Mouse (Mus musculus): Measurements from ENCODE around the gene Aig1. TPM values are rescaled to one million over a fixed set of nuclear protein-coding genes. Genes with fewer than 3 reads are reported as not detected.

Aig1 gene
- polyA plus RNA-seq, 1 experiment from 2014 or later: 27.4 TPM

GRCm38 (mm10) chr10:13806806-13807205 lies 62.0 kb downstream of the Aig1 start:
- H3K4me2 ChIP-seq: no peak overlapping the region
- ATAC-seq (ENCODE audit: low FRiP score): no peak
- no peak overlapping the region for H3K9ac ChIP-seq (ENCODE audit: low read length)
- H3K27me3 ChIP-seq (ENCODE audit: control insufficient read depth, insufficient read depth, low read length): no peaks in the 10 kb centered on the region
- no peak overlapping the region for H3K27ac ChIP-seq (ENCODE audit: low read depth, low read length)
- DNase-seq (ENCODE audit: low spot score, missing footprints): no peak
- H3K4me1 ChIP-seq (ENCODE audit: control insufficient read depth, insufficient read depth, low read length): no peaks in the 10 kb centered on the region
- H3K4me3 ChIP-seq (ENCODE audit: low read depth, low read length): no peak overlapping the region
- H3K9me3 ChIP-seq (ENCODE audit: control insufficient read depth, low read length): no peaks in the 10 kb centered on the region
- no peaks in the 10 kb centered on the region for H3K36me3 ChIP-seq (ENCODE audit: control insufficient read depth, insufficient read depth, low read length)

DNA sequence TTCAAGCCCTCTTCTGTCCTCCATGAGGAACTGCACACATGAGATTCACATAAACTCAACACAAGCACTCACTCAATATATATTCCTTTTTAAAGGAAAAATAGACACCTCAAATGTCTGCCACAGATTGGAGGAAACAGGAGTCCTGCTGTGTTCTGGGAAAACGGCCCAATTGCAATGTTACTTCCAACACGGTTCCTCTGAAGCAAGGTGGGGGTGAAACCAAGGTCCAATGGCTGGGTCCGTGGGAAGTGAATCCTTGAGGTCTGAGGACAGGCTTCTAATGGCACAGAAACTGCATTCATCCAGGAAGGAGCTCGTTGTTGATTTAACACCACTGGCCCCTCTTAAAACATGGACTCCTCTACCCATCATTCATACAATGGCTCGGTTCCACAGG lies 67.5 kb downstream of the Aig1 start:
- no peak overlapping the region for H3K4me2 ChIP-seq
- no peaks in the 10 kb centered on the region for H3K27me3 ChIP-seq (ENCODE audit: control insufficient read depth, insufficient read depth, low read length)
- no peak overlapping the region for H3K9ac ChIP-seq (ENCODE audit: low read length)
- H3K36me3 ChIP-seq (ENCODE audit: control insufficient read depth, insufficient read depth, low read length): 0 out of 2 replicates have a peak, but pooled peaks cover 2% of the 10 kb centered on the region
- no peak for DNase-seq (ENCODE audit: low spot score, missing footprints)
- no peak overlapping the region for H3K4me3 ChIP-seq (ENCODE audit: low read depth, low read length)
- H3K4me1 ChIP-seq (ENCODE audit: control insufficient read depth, insufficient read depth, low read length): no peaks in the 10 kb centered on the region
- WGBS: 94% methylated on average over 5 of the region's 5 CpGs
- H3K27ac ChIP-seq (ENCODE audit: low read depth, low read length): no peak overlapping the region
- H3K9me3 ChIP-seq (ENCODE audit: control insufficient read depth, low read length): no peaks in the 10 kb centered on the region
- ATAC-seq (ENCODE audit: low FRiP score): no peak

- Histone ChIP-seq H3K4me1 (ENCODE audit: control insufficient read depth, insufficient read depth, low read length) (no peaks in the 10 kb centered on the region), H3K36me3 (ENCODE audit: control insufficient read depth, insufficient read depth, low read length) (no peaks in the 10 kb centered on the region), H3K9me3 (ENCODE audit: control insufficient read depth, low read length) (no peaks in the 10 kb centered on the region), H3K9ac (ENCODE audit: low read length) (no peak overlapping the region), H3K27me3 (ENCODE audit: control insufficient read depth, insufficient read depth, low read length) (no peaks in the 10 kb centered on the region), H3K4me2 (no peak overlapping the region), H3K4me3 (ENCODE audit: low read depth, low read length) (no peak overlapping the region), H3K27ac (ENCODE audit: low read depth, low read length) (no peak overlapping the region)
- ATAC-seq (ENCODE audit: low FRiP score): no peak
- 94% methylated on average over 1 of the region's 1 CpGs for WGBS
- no peak for DNase-seq (ENCODE audit: low spot score, missing footprints)
Observed at GRCm38 (mm10) chr10:13793458-13793857, 75.3 kb downstream of the Aig1 start.

DNA sequence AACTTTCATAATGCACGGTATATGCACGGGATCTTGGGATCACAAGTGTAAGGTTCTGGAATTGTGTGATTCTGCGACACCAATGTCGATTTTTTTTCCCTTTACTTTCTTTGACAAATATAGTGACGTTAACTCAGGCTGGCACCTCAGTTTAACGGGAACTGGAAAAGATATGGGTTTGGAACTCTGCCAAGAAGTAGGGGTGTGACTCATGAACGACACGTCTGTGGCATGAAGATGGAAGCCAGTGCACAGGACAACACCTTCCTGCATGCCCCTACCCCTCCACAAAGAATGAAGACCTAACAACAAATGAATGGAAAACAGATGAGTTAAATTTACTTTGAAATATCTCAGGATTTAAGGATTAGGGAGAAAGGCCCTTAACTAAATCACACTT lies 76.0 kb downstream of the Aig1 start:
- DNase-seq (ENCODE audit: low spot score, missing footprints) (no peak), ATAC-seq (ENCODE audit: low FRiP score) (no peak)
- H3K4me2 ChIP-seq: no peak overlapping the region
- H3K36me3 ChIP-seq (ENCODE audit: control insufficient read depth, insufficient read depth, low read length): no peaks in the 10 kb centered on the region
- H3K9me3 ChIP-seq (ENCODE audit: control insufficient read depth, low read length): no peaks in the 10 kb centered on the region
- no peak overlapping the region for H3K27ac ChIP-seq (ENCODE audit: low read depth, low read length)
- H3K4me3 ChIP-seq (ENCODE audit: low read depth, low read length): no peak overlapping the region
- 91% methylated on average over 8 of the region's 8 CpGs for WGBS
- no peaks in the 10 kb centered on the region for H3K4me1 ChIP-seq (ENCODE audit: control insufficient read depth, insufficient read depth, low read length)
- H3K9ac ChIP-seq (ENCODE audit: low read length): no peak overlapping the region
- H3K27me3 ChIP-seq (ENCODE audit: control insufficient read depth, insufficient read depth, low read length): no peaks in the 10 kb centered on the region

DNA sequence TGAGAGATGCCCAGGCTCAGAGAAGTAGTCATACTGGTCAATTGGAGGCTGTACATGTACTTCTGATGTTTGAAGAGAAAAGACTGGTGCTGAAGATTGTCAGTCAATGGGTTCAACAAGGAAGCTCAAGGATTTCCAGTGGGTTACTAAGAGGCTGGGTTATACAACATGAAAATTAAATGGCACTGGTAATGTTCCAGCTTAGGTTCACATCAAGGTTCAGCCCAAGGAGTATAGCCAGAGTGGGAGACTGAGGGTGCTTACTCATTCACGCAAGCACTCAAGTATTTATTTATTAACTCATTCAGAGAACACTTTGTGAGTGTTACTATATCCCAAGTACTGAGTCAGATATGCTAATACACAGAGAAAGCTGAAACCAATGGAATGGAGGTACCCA lies 79.2 kb downstream of the Aig1 start:
- H3K4me2 ChIP-seq: no peak overlapping the region
- no peak overlapping the region for H3K27ac ChIP-seq (ENCODE audit: low read depth, low read length)
- no peaks in the 10 kb centered on the region for H3K4me1 ChIP-seq (ENCODE audit: control insufficient read depth, insufficient read depth, low read length)
- H3K9me3 ChIP-seq (ENCODE audit: control insufficient read depth, low read length): no peaks in the 10 kb centered on the region
- H3K9ac ChIP-seq (ENCODE audit: low read length): no peak overlapping the region
- DNase-seq (ENCODE audit: low spot score, missing footprints) (no peak), ATAC-seq (ENCODE audit: low FRiP score) (no peak)
- no peaks in the 10 kb centered on the region for H3K36me3 ChIP-seq (ENCODE audit: control insufficient read depth, insufficient read depth, low read length)
- 92% methylated on average over 1 of the region's 1 CpGs for WGBS
- H3K4me3 ChIP-seq (ENCODE audit: low read depth, low read length): no peak overlapping the region
- H3K27me3 ChIP-seq (ENCODE audit: control insufficient read depth, insufficient read depth, low read length): no peaks in the 10 kb centered on the region

DNA sequence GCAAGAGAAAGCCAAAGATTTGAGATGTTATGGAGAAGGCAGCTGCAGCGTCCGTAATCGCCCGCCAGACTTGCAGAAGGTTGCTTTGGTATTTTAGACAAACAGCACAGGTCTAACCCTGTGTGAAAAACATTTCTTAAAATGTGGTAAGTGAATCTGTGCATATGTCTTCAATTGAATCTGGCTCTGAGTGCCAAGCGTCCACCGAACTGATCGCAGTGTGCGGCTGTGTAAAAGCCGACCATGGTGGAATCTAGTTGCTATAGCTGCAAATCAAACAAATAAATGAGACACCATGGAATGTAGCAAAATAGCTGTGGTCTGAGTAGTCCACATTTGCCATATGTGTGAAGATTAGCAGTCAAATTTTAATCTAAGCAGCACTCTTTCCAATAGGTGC lies 80.7 kb downstream of the Aig1 start:
- 90% methylated on average over 9 of the region's 9 CpGs for WGBS
- no peaks in the 10 kb centered on the region for H3K27me3 ChIP-seq (ENCODE audit: control insufficient read depth, insufficient read depth, low read length)
- H3K27ac ChIP-seq (ENCODE audit: low read depth, low read length): no peak overlapping the region
- H3K9me3 ChIP-seq (ENCODE audit: control insufficient read depth, low read length): no peaks in the 10 kb centered on the region
- H3K4me1 ChIP-seq (ENCODE audit: control insufficient read depth, insufficient read depth, low read length): no peaks in the 10 kb centered on the region
- DNase-seq (ENCODE audit: low spot score, missing footprints) (no peak), ATAC-seq (ENCODE audit: low FRiP score) (no peak)
- H3K4me2 ChIP-seq: no peak overlapping the region
- H3K4me3 ChIP-seq (ENCODE audit: low read depth, low read length): no peak overlapping the region
- H3K36me3 ChIP-seq (ENCODE audit: control insufficient read depth, insufficient read depth, low read length): no peaks in the 10 kb centered on the region
- no peak overlapping the region for H3K9ac ChIP-seq (ENCODE audit: low read length)

DNA sequence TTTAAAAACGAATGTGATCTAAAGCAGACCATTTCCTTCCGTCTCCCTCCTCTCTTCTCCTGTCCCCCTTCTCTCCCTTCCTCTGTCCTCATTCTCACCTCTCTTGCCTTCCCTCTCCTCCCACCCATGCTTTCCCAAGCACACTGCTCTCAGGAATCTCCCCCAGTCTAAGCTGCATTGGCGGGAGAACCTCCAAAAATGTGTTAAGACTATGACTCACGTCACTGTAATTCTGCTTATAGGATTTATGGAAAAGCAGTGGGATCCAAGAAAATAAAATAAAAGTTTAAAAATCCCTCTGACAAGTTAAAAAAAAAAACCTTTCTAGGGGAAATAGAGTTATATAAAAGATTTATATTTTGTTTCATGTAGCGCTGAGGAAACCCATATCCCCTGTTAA lies 86.0 kb downstream of the Aig1 start:
- Histone ChIP-seq H3K4me3 (ENCODE audit: low read depth, low read length) (no peak overlapping the region), H3K27me3 (ENCODE audit: control insufficient read depth, insufficient read depth, low read length) (no peaks in the 10 kb centered on the region), H3K27ac (ENCODE audit: low read depth, low read length) (no peak overlapping the region), H3K4me2 (no peak overlapping the region), H3K4me1 (ENCODE audit: control insufficient read depth, insufficient read depth, low read length) (no peaks in the 10 kb centered on the region), H3K9me3 (ENCODE audit: control insufficient read depth, low read length) (no peaks in the 10 kb centered on the region), H3K36me3 (ENCODE audit: control insufficient read depth, insufficient read depth, low read length) (no peaks in the 10 kb centered on the region), H3K9ac (ENCODE audit: low read length) (no peak overlapping the region)
- DNase-seq (ENCODE audit: low spot score, missing footprints) (no peak), ATAC-seq (ENCODE audit: low FRiP score) (no peak)
- 90% methylated on average over 5 of the region's 5 CpGs for WGBS

DNA sequence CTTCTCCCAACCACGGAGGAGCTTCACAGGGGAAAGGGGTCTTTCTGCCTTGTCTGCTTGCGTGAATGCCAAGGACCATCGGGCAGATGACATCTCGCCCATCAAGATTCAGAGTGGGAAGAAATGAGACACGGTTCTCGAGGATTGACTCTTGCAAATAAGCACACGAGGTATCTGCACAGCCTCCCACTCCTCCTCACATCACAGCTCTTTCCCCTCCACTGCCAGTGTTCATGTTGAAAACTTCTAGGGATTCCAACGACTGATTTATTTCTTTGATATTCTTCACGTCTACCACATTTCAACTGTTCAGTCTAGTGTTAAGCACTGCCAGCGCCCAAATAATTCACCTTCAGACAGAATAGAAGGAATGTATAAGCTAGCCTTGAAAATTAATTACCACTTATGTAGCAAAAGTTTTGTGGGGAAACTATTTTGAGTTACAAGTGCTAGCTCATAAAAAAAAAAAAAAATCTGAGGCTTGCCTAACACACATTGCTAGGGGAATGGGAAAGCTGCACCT lies 86.5 kb downstream of the Aig1 start:
- ATAC-seq (ENCODE audit: low FRiP score) (no peak), DNase-seq (ENCODE audit: low spot score, missing footprints) (no peak)
- no peaks in the 10 kb centered on the region for H3K4me1 ChIP-seq (ENCODE audit: control insufficient read depth, insufficient read depth, low read length)
- H3K27ac ChIP-seq (ENCODE audit: low read depth, low read length): no peak overlapping the region
- 91% methylated on average over 10 of the region's 10 CpGs for WGBS
- H3K9me3 ChIP-seq (ENCODE audit: control insufficient read depth, low read length): no peaks in the 10 kb centered on the region
- no peak overlapping the region for H3K4me3 ChIP-seq (ENCODE audit: low read depth, low read length)
- H3K4me2 ChIP-seq: no peak overlapping the region
- no peaks in the 10 kb centered on the region for H3K27me3 ChIP-seq (ENCODE audit: control insufficient read depth, insufficient read depth, low read length)
- H3K36me3 ChIP-seq (ENCODE audit: control insufficient read depth, insufficient read depth, low read length): no peaks in the 10 kb centered on the region
- no peak overlapping the region for H3K9ac ChIP-seq (ENCODE audit: low read length)

DNA sequence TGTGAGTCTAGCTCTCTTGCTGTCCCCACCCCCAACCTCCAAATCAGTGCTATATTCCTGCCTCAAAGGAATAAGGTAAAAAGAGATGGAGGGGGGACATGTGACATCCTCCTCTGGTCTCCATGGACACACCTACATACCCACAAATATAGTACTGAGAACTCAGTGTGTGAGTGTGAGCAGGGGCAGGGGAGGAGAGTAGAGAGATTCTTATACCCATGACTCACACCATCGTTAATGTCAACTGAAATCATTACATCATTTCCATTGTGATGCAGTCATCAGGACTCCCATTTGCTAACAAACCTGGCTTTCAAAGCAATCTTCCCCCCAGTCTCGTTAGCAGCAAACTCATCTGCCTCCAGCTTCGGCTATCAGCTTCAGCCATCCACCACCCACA lies 92.8 kb downstream of the Aig1 start:
- 88% methylated on average over 3 of the region's 3 CpGs for WGBS
- H3K4me3 ChIP-seq (ENCODE audit: low read depth, low read length): no peak overlapping the region
- H3K4me1 ChIP-seq (ENCODE audit: control insufficient read depth, insufficient read depth, low read length): no peaks in the 10 kb centered on the region
- no peak overlapping the region for H3K9ac ChIP-seq (ENCODE audit: low read length)
- no peaks in the 10 kb centered on the region for H3K27me3 ChIP-seq (ENCODE audit: control insufficient read depth, insufficient read depth, low read length)
- ATAC-seq (ENCODE audit: low FRiP score): no peak
- H3K9me3 ChIP-seq (ENCODE audit: control insufficient read depth, low read length): no peaks in the 10 kb centered on the region
- H3K27ac ChIP-seq (ENCODE audit: low read depth, low read length): no peak overlapping the region
- no peak for DNase-seq (ENCODE audit: low spot score, missing footprints)
- no peaks in the 10 kb centered on the region for H3K36me3 ChIP-seq (ENCODE audit: control insufficient read depth, insufficient read depth, low read length)
- H3K4me2 ChIP-seq: no peak overlapping the region

DNA sequence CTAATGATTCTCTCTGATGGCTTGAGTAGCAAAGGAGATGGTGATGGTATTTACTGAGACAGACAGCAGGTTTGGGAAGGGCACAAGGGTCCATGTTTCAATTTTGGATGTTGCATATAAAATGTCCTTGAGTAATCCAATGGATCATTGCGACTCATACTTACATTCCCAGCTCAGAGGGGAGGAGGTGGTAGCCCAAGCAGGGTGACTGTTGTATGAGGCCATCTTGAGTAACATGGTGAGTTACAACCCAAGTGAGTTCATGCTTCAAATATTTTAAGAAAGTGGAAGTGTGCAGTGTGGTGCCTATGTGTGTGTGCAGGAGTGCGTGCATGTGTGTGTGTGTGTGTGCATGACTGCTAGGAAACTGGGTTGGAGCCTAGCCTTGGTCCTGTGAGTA lies 93.4 kb downstream of the Aig1 start:
- H3K4me3 ChIP-seq (ENCODE audit: low read depth, low read length): no peak overlapping the region
- H3K27ac ChIP-seq (ENCODE audit: low read depth, low read length): no peak overlapping the region
- H3K27me3 ChIP-seq (ENCODE audit: control insufficient read depth, insufficient read depth, low read length): no peaks in the 10 kb centered on the region
- DNase-seq (ENCODE audit: low spot score, missing footprints): no peak
- H3K4me2 ChIP-seq: no peak overlapping the region
- H3K4me1 ChIP-seq (ENCODE audit: control insufficient read depth, insufficient read depth, low read length): no peaks in the 10 kb centered on the region
- WGBS: 96% methylated on average over 2 of the region's 2 CpGs
- no peak for ATAC-seq (ENCODE audit: low FRiP score)
- no peak overlapping the region for H3K9ac ChIP-seq (ENCODE audit: low read length)
- no peaks in the 10 kb centered on the region for H3K9me3 ChIP-seq (ENCODE audit: control insufficient read depth, low read length)
- no peaks in the 10 kb centered on the region for H3K36me3 ChIP-seq (ENCODE audit: control insufficient read depth, insufficient read depth, low read length)
